Mouse (Mus musculus): ENCODE measurements at regions not wholly inside any gene's neighbourhood (a gene's known extent, or its start where the extent isn't known, plus 50 kb on each side); places are given as distances from the start of the nearest gene placed in this dataset.

GRCm38 (mm10) chr15:91975606-91976005, 75.4 kb upstream of the Cntn1 start:
- TF ChIP-seq CTCF (conservative IDR thresholded peaks at IDR 0.05; ENCODE audit: low read length) (no peak), POU5F1 (IDR thresholded peaks at IDR 0.05; ENCODE audit: borderline replicate concordance, low read length) (no peak)
